Mouse (Mus musculus): ENCODE measurements around the gene Nectin2.

- no peak for TF ChIP-seq CTCF (IDR thresholded peaks at IDR 0.05; ENCODE audit: insufficient read depth, low read length)
- no peak for TF ChIP-seq POLR2A (IDR thresholded peaks at IDR 0.05; ENCODE audit: borderline replicate concordance, extremely low read depth, low read depth, low read length)
Measured at GRCm38 (mm10) chr7:19716822-19717221, 33.5 kb downstream of the Nectin2 start.

Data from lung, adult 2 months (tissue).